Mouse (Mus musculus) olfactory bulb, adult 2 months (tissue): Measurements from ENCODE around the gene Syt8. TPM values are rescaled to one million over a fixed set of nuclear protein-coding genes. Genes with fewer than 3 reads are reported as not detected.
A peak's percentile ranks its signal among the peaks of the same experiment; 100 is the strongest.

ENCODE experiments used
- H3K27ac ChIP-seq: fragments of 200-500 bp; 2 replicates; pipeline ENCODE4 v1.5.1; 2012; ENCODE audit warnings: low read depth, low read length; ENCODE audit not compliant: insufficient read depth
- H3K4me1 ChIP-seq: fragments of 200-500 bp; 2 replicates; pipeline ENCODE4 v1.6.1; 2012; ENCODE audit warnings: low read length; ENCODE audit not compliant: control insufficient read depth, insufficient read depth
- H3K4me3 ChIP-seq: fragments of 200-500 bp; 2 replicates; pipeline ENCODE4 v1.5.1; 2012; ENCODE audit warnings: mild to moderate bottlenecking, low read depth, low read length, moderate library complexity; ENCODE audit not compliant: insufficient read depth
- CTCF ChIP-seq: fragments of 200-500 bp; IDR thresholded peaks from 2 replicates; pipeline ENCODE4 v1.5.1; 2012; ENCODE audit warnings: low read depth, mild to moderate bottlenecking, low read length, moderate library complexity; ENCODE audit not compliant: insufficient read depth
- POLR2A ChIP-seq: fragments of 200-500 bp; IDR thresholded peaks from 2 replicates; pipeline ENCODE4 v1.6.1; 2012; ENCODE audit warnings: mild to moderate bottlenecking, low read depth, low read length, moderate library complexity; ENCODE audit not compliant: insufficient read depth
- WGBS: fragments of 180-500 bp; shearing (Covaris S2); methylation state at CpG from one replicate; pipeline ENCODE4 v1.1.7; 2018; 5-methylcytosine and 5-hydroxymethylcytosine counted together
- polyA plus RNA-seq: library from polyadenylated mRNA; stranded (reverse); fragments of >200 nt; gene quantifications from 2 replicates; pipeline ENCODE4 v1.2.4, GENCODE M21; 2012; ENCODE audit warnings: low replicate concordance; ENCODE audit not compliant: missing spikeins, insufficient read depth, insufficient read length

Gene Syt8
- not detected in 2 replicates for polyA plus RNA-seq

DNA sequence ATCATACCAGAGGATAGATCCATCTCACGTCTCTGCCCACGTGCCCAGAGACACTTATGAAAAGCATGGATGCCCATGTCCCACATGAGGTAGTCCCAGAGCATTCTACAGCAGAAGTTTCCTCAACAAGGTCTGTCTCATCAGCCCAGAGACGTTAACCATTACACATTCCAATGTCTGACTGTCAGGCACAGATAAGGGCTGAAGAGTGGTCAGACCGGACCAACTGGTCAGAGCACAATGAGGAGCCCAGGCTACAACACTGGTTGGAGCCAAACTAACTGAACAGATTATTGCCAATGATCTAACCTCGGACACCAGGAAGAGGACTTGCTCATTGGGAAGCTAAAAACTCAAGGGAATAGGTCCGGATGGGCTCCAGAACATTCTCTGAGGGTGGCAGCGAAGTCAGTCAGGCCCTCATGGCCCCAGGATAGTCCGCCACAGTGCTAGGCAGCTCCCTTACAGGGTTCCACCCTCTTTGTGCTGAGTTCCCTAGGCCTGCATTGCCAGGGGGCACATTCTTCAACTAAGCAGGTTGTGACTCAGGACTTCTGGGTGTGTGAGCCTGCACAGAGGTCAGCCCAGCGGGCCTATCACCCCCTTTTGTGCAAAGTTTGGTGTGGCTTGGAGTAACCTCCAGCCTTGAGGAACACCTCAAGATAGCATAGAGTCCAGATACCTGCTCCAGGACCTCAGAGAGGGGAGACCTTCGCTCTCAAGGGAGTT is at the start of gene Syt8:
Gene Syt8, plus strand, starts transcription at position 714 of the 729 bp plus-strand sequence.
- peaks cover 6% of the 10 kb centered on the region for H3K4me1 ChIP-seq
- 95% methylated on average over 10 of the region's 10 CpGs for WGBS
- no peak for TF ChIP-seq CTCF
- no peak within 1 kb of the TSS for H3K4me3 ChIP-seq
- no peak within 1 kb of the TSS for H3K27ac ChIP-seq

GRCm38 (mm10) chr7:142385742-142386403 is 48.8 kb upstream of the Syt8 start:
- WGBS = 77% methylated on average over 3 of the region's 3 CpGs
- TF ChIP-seq CTCF (no peak), POLR2A (no peak)
- Histone ChIP-seq H3K4me1 (peaks cover 22% of the 10 kb centered on the region), H3K27ac (no peak overlapping the region), H3K4me3 (peak overlapping the region; percentile 91; the same call in 1 of the 2 replicates)

- WGBS = 32% methylated on average over 6 of the region's 6 CpGs
- no peak for TF ChIP-seq CTCF
- TF ChIP-seq POLR2A = no peak
- H3K4me3 ChIP-seq = peak overlapping the region; percentile 91
- H3K27ac ChIP-seq = peak overlapping the region; percentile 67; the same call in 1 of the 2 replicates
- H3K4me1 ChIP-seq = peaks cover 22% of the 10 kb centered on the region
Observed at GRCm38 (mm10) chr7:142386621-142387201, 47.9 kb upstream of the Syt8 start.

GRCm38 (mm10) chr7:142387419-142388148 is 47.1 kb upstream of the Syt8 start, which contains the start of gene Ctsd:
Gene Ctsd, minus strand, starts transcription at chr7:142388038.
- peak within 1 kb of the TSS; percentile 67 for H3K27ac ChIP-seq
- peak within 1 kb of the TSS; percentile 91 for H3K4me3 ChIP-seq
- WGBS = under 1% methylated on average over 55 of the region's 55 CpGs
- TF ChIP-seq CTCF (no peak), POLR2A (peak; percentile 62)
- peaks cover 19% of the 10 kb centered on the region for H3K4me1 ChIP-seq

DNA sequence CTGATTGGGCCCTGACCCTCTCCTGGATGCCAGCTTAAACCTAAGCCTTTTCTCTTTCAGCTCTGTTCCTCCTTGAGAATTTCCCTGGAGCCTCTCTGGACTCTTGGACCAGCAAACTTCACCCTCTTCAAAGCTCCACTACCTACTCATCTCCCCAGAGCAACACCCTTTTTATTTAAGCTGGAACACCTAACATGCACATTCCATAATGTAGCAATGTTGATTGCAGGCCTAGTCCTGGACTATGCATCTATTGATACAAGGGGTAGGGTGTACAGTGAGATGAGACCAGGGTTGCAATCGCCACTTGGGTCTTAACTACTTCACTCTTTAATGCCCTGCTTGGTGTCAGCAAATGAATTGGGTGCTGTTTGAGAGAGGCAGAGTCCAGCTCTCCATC is 46.5 kb upstream of the Syt8 start:
- Histone ChIP-seq H3K27ac (peak overlapping the region; percentile 5; the same call in 1 of the 2 replicates), H3K4me1 (peaks cover 22% of the 10 kb centered on the region), H3K4me3 (peak overlapping the region; percentile 91)
- TF ChIP-seq CTCF = no peak
- TF ChIP-seq POLR2A = no peak
- 88% methylated on average over 1 of the region's 1 CpGs for WGBS

DNA sequence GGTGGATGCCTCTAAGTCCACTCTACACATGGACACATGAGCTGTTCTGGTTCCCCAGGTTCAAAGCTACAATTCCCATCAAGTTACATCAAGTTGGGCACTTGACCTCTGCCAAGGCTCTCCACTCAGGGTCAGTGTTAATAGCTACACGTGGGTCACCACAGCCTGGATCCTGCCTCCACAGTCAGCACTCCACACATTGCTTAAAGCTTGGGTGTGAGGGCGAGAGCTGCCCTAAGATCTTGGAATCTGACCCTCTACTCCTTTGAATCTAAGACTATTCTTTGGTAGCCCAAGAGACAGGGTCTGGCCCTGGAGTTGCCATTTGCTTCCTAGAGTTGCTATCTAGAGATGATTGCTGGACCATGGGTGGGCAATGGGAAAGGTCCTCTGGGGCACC is 45.9 kb upstream of the Syt8 start:
- Histone ChIP-seq H3K4me3 (no peak overlapping the region), H3K4me1 (peaks cover 23% of the 10 kb centered on the region), H3K27ac (no peak overlapping the region)
- 98% methylated on average over 2 of the region's 2 CpGs for WGBS
- TF ChIP-seq POLR2A (no peak), CTCF (no peak)

DNA sequence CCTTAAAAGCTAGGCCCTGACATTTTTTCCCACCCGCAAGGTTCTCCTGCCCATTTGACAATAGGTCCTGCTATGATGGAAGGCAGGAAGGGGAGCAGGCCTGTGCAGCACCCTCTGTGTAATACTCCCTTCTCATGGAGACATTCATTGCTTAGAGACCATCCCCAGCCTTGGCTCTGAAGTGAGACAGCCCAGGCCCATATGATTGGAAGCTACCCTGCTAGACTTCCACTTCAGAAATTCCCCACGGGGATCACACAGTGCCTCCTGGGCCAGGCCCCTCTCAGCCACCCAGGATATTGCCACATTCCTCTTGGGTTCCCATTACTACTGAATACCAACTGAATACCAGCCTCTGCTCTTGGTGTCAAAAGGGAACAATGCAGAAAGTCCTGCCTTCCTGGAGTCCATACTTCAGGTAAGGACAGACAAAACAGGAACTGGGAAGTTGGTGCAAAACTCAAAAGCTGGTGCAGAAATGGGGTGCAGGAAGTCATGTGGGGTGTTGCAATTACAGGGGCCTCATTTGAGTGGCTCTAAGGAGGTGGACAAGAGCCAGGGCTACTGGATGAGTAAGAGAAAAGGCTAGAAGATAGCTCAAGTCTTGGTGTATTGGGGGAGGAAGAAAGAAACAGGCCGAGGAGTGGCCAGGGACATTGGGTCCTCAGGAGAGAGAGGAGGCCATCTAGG is 44.5 kb upstream of the Syt8 start:
- Histone ChIP-seq H3K27ac (no peak overlapping the region), H3K4me3 (no peak overlapping the region), H3K4me1 (peaks cover 23% of the 10 kb centered on the region)
- 91% methylated on average over 3 of the region's 3 CpGs for WGBS
- TF ChIP-seq POLR2A = no peak

DNA sequence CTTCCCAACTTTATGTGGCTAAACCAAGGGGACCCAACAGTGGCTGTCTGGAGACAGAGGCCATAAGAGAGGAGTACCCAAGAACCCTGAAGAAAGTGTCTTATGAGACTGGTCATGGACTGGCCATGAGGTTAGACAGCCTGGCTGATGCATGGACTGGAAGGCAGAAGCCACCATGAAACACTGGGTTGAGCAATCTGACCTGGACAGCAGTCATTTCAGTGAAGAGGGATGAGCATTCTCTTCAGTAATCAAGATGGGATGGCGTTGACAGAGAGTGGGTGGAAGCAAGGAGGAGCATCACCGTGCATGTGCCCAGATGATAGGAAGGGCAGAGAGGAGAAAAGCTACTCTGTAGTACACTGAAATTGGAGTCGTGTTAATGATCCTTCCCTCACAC is 43.5 kb upstream of the Syt8 start:
- 74% methylated on average over 3 of the region's 3 CpGs for WGBS
- Histone ChIP-seq H3K4me3 (no peak overlapping the region), H3K4me1 (peaks cover 14% of the 10 kb centered on the region), H3K27ac (no peak overlapping the region)
- no peak for TF ChIP-seq POLR2A
- no peak for TF ChIP-seq CTCF
